Mouse (Mus musculus): ENCODE results near the gene Tns2.

GRCm38 (mm10) chr15:102107689-102108573, 7.7 kb downstream of the Tns2 start:
- TF ChIP-seq CTCF (IDR thresholded peaks at IDR 0.05; ENCODE audit: extremely low read depth, insufficient read depth, low read length), result peak; percentile 75
- no peak for TF ChIP-seq POLR2A (IDR thresholded peaks at IDR 0.05; ENCODE audit: extremely low read depth, insufficient read depth, low read length)
